Comparison of ENCODE assay signal across 8 mouse cellular contexts in the genomic region with DNA sequence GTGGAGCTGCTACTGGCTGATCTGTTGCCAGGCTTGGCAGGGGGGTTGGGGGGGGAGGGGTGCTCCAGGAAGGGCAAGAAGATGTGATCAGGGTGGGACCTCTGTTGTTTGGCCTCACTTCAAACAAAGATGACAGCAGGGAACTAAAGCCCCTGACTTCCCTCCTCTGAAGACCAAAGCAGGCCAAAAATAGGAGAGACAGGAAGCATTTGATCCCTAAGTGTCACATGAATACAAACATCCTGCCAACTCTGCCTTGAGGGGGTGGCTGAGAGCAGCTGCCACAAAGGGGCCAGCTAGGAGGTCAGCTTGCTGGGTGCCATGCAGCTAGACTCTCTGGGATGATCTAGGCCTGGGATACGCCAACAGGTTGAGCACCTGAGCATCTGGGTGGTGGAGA. TPM values are rescaled to one million over a fixed set of nuclear protein-coding genes. Genes with fewer than 3 reads are reported as not detected.
DNase-seq lines count a peak whose midpoint lies in the region; ATAC-seq lines count a peak whose summit lies in the region.

No protein-coding gene starts in this region.

- peak; percentile 23 for DNase-seq in kidney, adult 18-20 months
- DNase-seq in embryonic facial prominence, embryonic 10.5 days (ENCODE audit: low spot score): no peak
- DNase-seq in kidney, postnatal 25 days: peak; percentile 53 to 74
- DNase-seq in lung, postnatal 4 days: peak; percentile 51 to 75
- no peak for DNase-seq in embryo, embryonic 9.5 days (ENCODE audit: extremely low spot score)
- no peak for DNase-seq in urinary bladder, adult 2 months (ENCODE audit: low spot score)
- DNase-seq in left cerebral cortex, adult 11 months (ENCODE audit: low spot score): no peak

- no peak overlapping the region for H3K9ac ChIP-seq in kidney, embryonic 16.5 days (replicated peaks; ENCODE audit: low read length)

- H3K27ac ChIP-seq in kidney, embryonic 16.5 days (ENCODE audit: low read length): no peak overlapping the region
- peak overlapping the region; percentile 35; the same call in 1 of the 2 replicates for H3K27ac ChIP-seq in embryonic facial prominence, embryonic 10.5 days (replicated peaks)

- H3K4me1 ChIP-seq in kidney, embryonic 16.5 days (ENCODE audit: insufficient read depth, low read length): peaks cover 10% of the 10 kb centered on the region
- H3K4me1 ChIP-seq in embryonic facial prominence, embryonic 10.5 days: peaks cover 38% of the 10 kb centered on the region

- no peaks in the 10 kb centered on the region for H3K27me3 ChIP-seq in kidney, embryonic 16.5 days (ENCODE audit: insufficient read depth, low read length)
- H3K27me3 ChIP-seq in embryonic facial prominence, embryonic 10.5 days (replicated peaks; ENCODE audit: low read depth, poor library complexity, severe bottlenecking): no peaks in the 10 kb centered on the region; the same call in none of the 2 replicates

- no peak overlapping the region for H3K4me2 ChIP-seq in kidney, embryonic 16.5 days (replicated peaks; ENCODE audit: low read depth, low read length)

- no peaks in the 10 kb centered on the region for H3K9me3 ChIP-seq in kidney, embryonic 16.5 days (ENCODE audit: low read length)
- H3K9me3 ChIP-seq in embryonic facial prominence, embryonic 10.5 days: no peaks in the 10 kb centered on the region

- 83% methylated on average over 1 of the region's 1 CpGs for WGBS in kidney, embryonic 16.5 days
- 76% methylated on average over 1 of the region's 1 CpGs for WGBS in embryonic facial prominence, embryonic 10.5 days

- H3K4me3 ChIP-seq in kidney, embryonic 16.5 days (ENCODE audit: low read length): no peak overlapping the region
- H3K4me3 ChIP-seq in embryonic facial prominence, embryonic 10.5 days: no peak overlapping the region

- no peaks in the 10 kb centered on the region for H3K36me3 ChIP-seq in kidney, embryonic 16.5 days (ENCODE audit: insufficient read depth, low read length)
- H3K36me3 ChIP-seq in embryonic facial prominence, embryonic 10.5 days (replicated peaks): no peaks in the 10 kb centered on the region

- no peak; the same call in 1 of the 2 replicates for ATAC-seq in kidney, embryonic 16.5 days (ENCODE audit: low FRiP score, low TSS enrichment)

RNA-seq across cellular contexts. Expression of a gene that starts 56.3 kb away (rescaled TPM):
- polyA plus RNA-seq in kidney, embryonic 16.5 days (2015; fragmentation: Nextera tagmentation; extraction: Ambion mirVana): 33.1 and 34.9 TPM in 2 replicates
- 13.7 and 15.7 TPM in 2 replicates for polyA plus RNA-seq in embryonic facial prominence, embryonic 10.5 days (2016; fragmentation: Nextera tagmentation; extraction: Ambion mirVana)
- polyA plus RNA-seq in urinary bladder, adult 2 months (2012; rRNA removed): 36.3 and 37.0 TPM in 2 replicates

Comparison
In these comparisons a context has a peak if more than half of its experiments do, and no peak if none do; other contexts are left out.
1. DNase-seq: peak in kidney, adult 18-20 months (single experiment), kidney, postnatal 25 days (2 of 2) and lung, postnatal 4 days (2 of 2); none in embryonic facial prominence, embryonic 10.5 days (single experiment), embryo, embryonic 9.5 days (single experiment), urinary bladder, adult 2 months (single experiment) and left cerebral cortex, adult 11 months (single experiment).